Mouse (Mus musculus) kidney, adult 11 months (tissue): ENCODE results near the gene Itga4.

Experiments
- DNase-seq: peaks from one replicate; pipeline ENCODE4 v3.0.0; 2022

Itga4 gene

DNA sequence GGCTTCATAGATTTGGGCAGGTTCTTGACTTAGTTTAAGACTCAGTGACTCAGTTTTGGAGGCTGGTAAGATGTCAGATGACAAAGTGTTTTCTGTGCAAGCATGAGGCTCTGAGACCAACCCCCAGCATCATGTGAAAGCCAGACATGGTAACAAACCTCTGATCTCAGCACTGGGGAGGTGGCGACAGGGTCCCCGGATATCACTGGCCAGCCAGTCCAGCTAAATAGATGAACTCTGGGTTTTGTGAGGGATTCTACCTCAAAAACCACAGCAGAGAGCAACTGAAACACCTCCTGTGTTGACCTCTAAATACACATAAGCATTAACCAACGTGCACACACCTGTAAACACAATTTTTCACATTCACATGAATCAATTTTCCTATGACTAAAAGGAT is 12.0 kb downstream of the Itga4 start:
- DNase-seq = no peak

DNA sequence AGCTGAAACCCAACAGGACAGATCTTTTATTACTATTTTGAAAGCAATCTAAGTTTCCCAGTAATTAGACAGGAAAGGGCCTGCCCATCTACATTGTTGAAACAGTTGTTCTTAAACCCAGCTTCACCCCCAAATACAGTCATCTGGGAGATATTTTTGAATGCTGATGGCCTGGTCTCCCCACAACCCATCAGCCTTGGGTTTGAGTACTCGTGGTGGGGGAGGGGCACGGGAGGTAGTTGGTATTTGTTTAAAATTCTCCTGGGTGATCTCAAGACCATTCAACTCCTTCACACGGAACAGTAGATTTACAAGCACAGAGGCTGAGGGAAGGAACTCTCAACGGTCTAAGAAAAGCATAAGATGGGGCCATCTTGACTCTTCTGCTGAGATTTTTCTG is 13.6 kb downstream of the Itga4 start:
- no peak for DNase-seq

DNA sequence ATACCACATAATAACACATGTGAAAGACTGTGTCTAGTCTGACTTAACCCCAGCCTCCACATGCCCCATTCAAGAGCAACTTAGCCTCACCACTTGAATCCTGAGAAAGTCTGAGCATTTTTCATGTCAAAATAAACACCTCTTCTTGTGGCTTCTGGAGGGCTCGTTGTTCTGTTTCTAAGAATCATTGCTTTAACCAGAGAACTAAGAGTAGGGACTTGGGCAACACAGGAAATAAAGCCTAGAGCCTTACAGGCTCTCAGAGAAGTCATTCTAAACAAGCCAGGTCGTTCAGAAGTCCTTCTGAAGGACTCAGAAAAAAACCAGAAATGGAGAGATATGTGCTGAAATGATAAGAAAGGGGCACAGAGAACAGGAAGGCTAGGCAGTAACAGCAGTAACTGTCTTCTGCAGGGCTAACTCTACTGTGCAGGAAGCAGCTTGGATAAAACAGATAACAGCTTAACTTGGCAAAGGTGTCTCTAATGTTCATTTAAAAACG is 14.9 kb downstream of the Itga4 start:
- no peak for DNase-seq

DNA sequence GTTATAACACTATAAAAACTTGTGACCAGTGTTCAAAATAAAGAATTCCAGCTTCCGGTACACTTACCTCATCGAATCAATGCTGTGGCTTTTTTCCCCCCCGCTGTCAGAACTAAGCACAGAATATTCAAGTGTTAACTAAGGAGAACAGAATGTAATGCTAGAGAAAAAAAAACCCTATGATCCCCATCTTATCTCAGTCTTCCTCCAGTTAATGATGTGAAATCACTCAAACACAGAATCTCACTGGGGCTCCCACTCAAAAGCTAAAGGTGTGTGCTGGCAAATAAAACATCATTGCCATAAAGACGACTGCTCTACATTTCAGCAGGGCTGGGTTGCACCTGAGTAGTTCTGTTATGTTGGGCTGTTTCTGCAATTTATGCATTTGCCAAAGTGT is 16.6 kb downstream of the Itga4 start:
- DNase-seq = no peak

DNA sequence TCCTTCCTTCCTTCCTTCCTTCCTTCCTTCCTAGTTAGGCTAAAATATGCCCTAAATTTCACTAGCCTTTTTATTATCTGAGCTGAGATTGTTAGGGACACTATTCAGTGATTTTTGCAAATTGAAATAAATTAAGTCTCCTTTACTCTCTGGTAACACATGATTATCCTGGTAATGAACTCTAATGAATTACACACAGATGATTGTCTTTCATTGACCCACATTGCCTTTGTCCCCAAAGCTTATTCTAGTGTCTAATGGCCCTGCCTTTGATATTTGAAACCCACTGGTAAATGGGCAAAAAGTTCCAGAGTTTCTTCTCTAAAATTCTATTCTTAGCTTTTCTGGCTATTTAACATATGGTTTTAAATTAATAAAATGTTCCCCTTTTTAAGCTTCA is 23.4 kb downstream of the Itga4 start:
- DNase-seq = no peak

DNA sequence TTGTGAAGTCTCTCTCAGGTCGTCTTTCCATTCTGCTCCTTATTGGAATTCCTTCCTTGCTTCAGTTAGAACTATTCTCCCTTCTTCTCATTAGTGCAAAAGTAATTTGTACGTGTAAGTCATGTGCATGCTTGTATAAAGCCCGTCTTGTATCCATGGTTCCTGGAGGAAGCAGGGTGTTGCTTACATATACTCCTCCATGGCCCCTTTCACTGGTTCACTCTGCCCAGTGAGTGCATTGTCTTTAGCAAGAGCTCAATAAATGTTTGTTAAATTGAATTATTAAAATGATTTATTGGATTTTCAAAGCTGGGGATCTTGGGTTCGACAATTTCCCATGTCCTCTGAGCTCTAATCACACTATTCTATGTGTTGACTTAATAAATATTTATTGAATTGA is 29.0 kb downstream of the Itga4 start:
- no peak for DNase-seq

DNA sequence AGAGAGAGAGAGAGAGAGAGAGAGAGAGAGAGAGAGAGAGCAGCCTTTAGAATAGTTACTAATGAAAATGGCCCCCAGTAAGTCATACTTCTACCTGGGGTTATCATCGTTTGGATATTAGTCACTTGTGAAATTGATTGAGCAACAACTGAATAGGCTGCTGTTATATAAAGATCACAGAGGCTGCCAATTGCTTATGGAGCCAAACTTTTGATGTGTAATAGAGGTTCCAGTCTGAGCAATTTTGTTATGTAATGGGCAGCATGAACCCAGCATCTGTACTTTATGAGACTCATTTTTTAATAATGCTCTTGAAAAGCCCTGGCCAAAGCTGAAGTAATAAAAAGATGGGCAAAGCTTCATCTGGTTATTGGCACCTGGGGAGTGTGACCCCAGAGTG is 34.9 kb downstream of the Itga4 start:
- no peak for DNase-seq

DNA sequence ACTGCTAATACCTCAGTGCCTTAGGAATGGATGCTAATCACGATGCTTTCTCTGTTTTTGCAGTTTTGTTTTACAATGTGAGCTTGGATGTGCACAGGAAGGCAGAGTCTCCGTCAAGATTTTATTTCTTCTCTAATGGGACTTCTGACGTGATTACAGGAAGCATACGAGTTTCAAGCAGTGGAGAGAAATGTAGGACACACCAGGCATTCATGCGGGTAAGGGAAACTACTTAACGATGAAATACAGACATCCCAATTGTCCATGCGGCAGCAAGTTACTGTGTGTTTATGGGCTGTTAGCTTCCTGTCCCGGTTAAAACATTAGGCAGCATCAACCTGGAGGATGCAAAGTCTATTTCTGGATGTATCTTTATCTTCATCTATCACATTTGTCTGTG is 36.7 kb downstream of the Itga4 start:
- no peak for DNase-seq

DNA sequence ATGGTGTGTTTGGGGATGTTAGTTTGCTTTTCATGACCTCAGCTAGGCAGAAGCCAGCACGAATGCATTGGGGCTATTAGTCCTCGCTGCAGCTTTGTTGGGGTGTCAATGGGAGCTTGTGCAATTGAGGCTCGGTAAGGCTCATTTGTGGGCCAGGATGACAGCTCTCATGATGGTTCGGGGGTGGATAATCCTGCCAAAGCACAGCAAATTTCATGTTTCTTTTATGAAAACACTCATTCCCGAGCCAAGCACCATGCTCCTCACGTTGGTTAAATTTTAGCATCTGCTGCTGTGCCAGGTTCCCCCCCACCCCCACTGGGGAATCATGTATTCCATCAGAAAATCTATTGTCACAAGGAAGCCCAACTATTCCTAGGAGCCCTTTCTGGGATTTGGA is 37.2 kb downstream of the Itga4 start:
- DNase-seq = no peak

DNA sequence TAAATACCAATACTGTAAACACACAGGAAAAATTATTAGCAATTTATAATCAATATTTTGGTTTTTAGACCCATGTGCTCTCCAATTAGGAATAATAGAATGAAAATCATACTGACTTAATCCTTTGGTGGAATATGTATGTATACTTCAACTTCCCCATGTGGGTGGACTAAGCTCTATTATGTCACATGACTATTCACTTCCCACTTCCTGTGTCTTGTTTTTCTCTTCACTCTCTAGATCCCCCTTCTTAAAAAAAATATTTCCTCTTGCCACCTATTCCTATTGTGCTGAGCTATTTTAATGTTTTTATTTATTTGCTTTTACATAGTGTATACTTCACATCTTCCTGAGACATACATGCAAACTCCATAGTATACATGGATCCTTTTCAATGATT is 47.2 kb downstream of the Itga4 start:
- no peak for DNase-seq

DNA sequence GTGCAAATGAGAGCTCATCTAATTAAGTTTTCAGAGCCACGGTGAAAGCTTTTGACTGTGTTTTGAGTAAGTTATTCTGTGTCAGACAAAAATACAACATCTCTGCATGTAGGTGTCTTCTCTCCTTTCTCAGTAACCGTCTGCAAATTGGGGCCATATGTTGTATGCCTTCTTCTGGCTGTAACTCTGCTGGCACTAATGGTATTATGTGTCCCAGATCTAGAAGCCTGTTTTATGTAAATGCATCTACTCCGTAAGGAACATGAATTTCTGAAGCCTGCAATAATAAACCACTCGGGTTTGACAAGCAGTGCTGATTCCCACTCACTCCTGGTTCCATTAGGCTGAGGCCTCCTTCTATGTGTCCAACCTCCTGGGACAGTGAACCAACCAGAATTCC is 52.3 kb downstream of the Itga4 start:
- no peak for DNase-seq

DNA sequence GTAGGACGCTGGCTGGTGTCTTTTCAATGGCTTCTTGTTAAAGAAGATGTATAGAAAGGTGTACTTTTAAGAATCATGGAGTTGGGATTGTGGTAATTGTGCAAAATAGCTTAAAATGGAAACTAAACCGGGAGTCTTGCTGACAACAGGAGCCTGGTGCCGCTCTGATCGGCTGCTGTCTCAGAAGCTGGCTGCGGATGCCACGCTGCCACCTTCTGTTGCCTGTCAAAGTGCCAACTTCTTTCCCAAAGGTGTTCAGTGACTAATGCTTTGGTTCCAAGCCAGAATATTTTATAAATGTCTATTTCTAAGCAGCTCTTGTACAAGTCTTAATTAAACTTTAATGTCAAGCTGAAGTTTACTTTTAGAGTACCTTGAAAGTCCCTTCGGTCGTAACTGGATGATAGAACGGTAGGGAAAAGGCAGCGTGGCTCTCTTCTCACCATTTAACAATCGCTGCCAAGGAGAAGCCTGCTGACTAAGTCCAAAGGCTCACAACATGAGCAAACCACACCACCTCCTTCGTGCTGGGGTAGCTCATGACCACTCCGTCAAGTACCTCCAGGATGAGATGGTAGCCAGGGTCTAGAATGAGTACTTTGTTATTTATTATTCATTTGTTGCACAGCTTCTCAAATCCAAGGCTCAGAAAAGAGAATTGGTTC is 54.4 kb downstream of the Itga4 start:
- no peak for DNase-seq

DNA sequence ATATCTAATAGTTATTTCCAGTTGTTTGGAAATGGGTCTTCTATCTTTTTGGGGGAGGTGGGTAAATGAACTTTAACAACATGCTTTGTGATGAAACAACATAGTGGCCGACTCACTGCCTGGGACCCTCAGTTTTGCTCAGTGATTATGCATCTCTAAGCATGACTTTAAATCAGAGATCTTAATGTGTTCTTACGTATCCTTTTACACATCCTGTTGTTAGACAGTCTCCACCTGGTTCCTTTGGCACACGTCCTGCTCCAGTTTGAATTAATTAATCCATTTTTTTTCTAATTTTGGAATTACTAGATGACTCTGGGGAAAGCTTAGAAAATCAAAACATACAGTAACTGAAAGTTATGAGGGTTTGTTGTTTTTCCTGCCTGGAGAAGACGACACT is 57.3 kb downstream of the Itga4 start:
- DNase-seq = no peak

DNA sequence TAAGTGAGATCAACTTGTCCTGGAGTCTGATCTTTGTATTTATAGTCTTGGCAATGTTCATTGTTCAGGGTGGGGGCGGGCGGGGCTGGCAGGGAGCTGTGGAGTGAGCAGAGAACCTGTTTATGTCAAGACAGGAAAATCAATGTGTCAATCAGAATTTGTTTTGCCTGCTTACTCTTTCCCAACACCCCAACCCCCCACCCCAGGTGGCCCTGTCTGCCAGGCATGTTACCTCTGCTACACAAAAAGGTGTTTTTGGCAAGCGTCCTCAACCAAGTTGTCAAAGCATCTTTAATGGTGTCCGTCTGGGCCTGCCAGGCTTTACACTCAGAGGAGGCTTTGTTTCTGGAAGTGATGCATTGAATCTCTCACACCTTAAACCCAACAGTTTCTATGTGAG is 59.9 kb downstream of the Itga4 start:
- DNase-seq = no peak

DNA sequence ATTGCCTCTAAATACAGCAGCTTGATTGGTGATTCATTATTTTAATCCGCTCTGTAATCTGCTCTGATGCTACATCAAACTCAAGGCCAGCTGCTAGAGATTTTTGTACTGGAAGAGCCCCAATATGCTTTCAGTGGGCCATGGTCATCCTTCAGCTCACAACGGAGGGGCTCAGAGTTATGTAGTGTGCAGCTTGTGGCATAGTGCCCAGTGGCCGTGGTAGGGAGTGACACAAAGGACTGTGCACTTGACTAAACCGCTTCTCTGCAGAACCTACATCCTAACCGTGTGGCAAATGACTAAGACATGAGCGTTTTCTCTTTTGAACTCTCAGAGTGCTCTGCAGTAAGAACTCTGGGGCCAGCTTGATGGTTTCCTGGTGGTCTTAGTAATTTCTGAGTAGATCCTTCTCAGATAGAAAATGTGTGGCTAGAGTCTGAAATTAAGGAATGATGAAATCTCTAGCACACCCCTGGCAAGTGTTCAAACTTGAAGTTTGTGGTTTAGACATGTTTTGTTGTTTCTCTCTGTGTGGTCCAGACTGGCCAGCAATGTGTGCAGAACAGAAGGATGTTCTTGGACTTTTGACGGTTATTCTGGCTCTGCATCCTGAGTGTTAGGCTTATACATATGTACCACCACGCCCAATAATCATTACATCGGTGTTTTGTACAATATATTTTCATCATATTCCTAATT is 61.1 kb downstream of the Itga4 start:
- no peak for DNase-seq

DNA sequence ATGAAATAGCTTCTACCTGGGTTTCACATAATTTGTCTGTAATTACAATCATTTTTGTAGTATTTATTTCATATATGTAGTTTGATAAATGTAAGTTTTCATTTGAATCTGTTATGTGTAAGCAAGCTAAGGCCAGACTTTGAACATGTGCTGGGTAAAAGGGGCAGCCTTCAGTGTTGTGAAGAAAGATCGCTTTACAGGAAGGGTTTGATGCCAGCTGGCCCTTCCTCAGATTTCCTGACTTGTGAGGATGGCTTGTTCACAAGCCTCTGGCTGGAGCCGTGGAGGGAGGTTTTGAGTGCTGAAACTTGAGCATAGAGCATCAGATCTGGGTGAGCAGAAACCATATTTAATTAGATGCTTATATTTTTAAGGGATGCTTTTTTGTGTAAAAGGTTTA is 72.9 kb downstream of the Itga4 start:
- DNase-seq = no peak

DNA sequence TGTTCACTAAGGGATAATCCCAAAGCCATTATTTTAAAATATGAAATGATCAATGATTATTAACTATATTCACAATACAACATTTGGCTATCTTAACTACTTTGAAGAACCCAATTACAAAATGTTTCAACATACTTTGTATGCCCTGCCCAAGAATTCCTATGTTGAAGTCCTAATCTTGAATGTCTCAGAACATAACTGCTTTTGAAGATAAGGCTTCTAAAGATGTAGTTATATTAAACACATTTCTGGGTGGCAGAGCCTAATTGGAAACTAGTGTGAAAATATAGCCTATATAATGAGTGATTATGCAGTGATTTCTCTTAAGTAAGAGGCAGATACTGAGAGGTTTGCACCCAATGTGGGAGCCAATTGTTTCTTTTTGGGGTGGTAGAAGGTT is 79.4 kb downstream of the Itga4 start:
- no peak for DNase-seq

DNA sequence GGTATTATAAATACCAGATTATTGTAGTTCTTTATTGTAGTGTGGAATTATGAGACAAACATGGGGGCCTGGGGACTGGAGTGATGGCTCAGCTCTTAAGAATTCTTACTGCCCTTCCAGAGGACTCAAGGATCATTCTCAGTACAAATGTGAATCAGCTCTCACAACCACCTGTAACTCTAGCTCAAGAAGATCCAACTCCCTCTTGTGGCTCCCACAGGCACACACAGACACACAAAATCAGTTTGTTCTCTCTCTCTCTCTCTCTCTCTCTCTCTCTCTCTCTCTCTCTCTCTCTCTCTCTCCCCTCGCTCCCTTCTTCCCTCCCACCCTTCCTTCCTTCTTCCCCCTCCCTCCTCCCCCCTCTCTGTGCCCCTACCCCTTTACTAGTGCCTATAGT is 80.9 kb downstream of the Itga4 start:
- DNase-seq = no peak

DNA sequence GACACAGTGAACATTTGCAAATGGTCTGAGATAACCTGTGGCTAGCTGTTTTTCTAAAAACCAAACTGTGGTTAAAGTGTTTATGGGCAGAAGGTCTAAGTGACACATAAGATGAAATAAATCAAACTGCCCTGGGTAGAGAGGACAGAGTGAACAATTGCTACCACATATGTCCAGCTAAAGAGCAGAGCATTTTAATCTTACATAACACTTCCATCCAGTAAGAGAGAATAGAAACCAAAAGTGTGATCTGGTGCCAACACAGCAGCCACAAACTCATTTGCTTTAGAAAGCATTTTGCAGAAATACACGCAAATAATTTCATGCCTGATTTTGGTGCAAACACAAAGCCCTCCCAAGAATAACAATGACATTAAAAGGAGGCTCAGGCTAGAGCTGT is 83.8 kb downstream of the Itga4 start:
- no peak for DNase-seq

DNA sequence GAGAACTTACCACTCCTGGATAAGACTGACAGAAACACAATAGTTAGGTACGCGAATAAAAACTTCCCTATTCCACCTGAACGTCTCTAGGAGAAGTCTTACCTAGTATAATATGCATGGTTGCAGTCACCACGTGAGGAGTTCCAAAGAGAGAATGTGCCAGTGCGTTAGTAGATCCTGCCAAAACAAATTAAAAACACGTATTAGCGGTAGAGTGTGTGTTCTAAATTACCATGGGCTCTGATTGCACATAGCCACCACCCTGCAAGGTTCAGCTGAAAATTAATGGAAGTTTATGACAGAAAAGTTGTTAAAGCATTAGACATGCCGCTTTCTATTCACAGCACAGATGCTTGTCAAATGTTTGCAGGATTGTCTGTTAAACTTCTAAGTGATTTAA is 87.9 kb downstream of the Itga4 start:
- no peak for DNase-seq

DNA sequence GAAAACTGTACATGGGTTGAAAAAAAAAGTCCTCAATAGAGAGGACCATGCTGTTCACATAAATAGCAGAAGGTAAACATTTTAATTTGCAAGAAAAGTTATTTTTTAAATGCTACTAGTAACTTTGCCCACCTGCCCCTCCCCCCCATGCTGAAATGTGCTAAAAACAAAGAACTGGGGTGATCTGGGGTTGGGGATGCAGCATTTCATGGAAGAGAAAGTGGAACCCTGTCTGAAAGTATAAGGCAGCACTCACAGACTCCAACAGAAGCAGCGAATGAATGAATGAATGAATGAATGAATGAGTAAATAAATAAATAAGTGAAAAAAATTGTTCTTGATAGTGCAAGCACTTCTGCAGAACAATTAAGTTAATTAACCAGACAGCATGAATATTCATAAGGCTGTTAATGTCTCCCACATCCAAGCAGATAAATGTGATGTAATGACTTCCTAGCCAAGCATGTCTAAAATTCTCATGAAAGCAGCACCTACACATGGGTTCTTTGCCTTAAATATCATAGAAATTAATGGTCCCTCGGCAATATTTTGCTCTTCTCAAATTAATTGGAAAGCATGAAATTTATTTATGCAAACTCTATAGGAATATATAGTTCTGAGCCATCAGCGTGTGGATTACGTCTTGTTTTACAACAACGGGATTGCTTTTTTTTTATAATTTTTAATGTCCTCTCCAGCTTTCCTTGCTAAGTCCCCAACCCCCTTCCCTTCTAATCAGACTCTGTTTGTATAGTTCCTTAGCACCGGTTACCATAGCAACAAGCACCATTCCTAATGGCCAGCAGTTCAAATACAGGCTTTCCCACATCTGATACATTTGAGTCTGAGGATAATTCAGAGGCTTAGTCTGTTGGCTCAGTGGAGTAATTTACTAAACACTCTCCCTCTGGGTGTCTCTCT is 96.2 kb downstream of the Itga4 start:
- DNase-seq = no peak

DNA sequence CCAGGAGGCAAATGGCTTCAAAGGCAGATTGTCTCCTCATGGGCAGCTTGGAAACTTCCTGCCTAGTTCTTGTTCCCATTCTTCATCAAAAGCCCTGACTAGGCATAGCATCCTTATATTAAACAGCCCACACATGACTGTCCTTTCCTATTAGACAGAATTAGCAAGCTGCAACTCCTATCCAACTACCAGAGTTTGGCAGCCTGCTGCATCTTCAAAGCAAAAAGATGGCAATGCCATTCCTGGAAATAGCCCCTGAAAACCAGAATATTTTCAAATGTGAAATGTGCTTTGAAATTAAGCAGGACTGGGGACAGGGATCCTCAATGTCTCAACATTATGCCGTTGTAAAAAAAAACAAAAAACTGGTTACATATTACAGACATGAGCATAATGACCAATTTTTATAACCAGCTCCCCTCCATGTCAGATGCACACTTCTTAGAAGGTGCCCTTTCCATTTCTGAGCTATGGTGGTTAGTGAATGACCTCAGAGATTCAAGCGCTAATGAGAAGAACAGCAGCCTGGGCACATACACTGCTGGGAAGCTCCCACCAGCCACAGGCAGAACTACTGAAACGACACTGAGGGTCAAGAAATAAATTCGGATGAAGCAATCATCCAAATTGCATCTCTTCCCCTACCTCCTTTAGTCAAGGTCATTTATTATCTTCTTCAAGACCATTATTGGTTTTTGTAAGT is 97.0 kb downstream of the Itga4 start:
- no peak for DNase-seq

DNA sequence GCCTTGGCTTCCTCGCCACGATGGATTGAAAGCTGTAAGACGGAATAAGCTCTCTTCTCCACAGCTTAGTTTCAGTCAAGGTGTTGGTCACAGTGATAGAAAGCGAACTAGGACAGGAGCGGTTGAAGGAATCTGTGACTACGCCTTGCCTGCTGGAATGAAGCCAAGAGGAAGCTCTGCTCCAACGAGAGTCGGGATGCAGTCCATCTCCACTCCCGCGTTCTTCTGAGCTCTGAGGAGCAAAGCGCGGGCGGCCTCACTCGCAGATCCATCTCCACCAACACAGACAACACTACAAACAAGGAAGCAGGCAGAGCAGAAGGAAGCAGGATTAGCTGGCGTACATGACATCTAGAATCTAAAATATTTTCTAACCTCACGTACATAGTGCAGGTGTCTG is 99.5 kb downstream of the Itga4 start:
- DNase-seq = no peak
